Mouse (Mus musculus) intestine, embryonic 15.5 days (tissue): ENCODE measurements at regions not wholly inside any gene's neighbourhood (a gene's known extent, or its start where the extent isn't known, plus 50 kb on each side); places are given as distances from the start of the nearest gene placed in this dataset.

Source experiments
- ATAC-seq: fragments of 200-750 bp; cut with Nextera tagmentation; 2 replicates; pipeline ENCODE4 v1.8.0; 2017; ENCODE audit warnings: moderate TSS enrichment, moderate library complexity
- H3K27ac ChIP-seq: fragments of 300-500 bp; sonication (generic); 2 replicates; pipeline ENCODE4 v1.5.1; 2015; ENCODE audit warnings: mild to moderate bottlenecking, inconsistent platforms
- H3K27me3 ChIP-seq: fragments of 300-500 bp; sonication (generic); replicated peaks from 2 replicates; pipeline ENCODE4 v1.6.1; 2015; ENCODE audit warnings: inconsistent platforms
- H3K36me3 ChIP-seq: fragments of 300-500 bp; sonication (generic); 2 replicates; pipeline ENCODE4 v1.6.1; 2015; ENCODE audit warnings: inconsistent platforms
- H3K4me1 ChIP-seq: fragments of 300-500 bp; sonication (generic); replicated peaks from 2 replicates; pipeline ENCODE4 v1.6.1; 2015; ENCODE audit warnings: inconsistent platforms
- H3K4me2 ChIP-seq: fragments of 300-500 bp; sonication (generic); replicated peaks from 2 replicates; pipeline ENCODE4 v1.6.1; 2015; ENCODE audit warnings: mild to moderate bottlenecking, inconsistent platforms
- H3K4me3 ChIP-seq: fragments of 300-500 bp; sonication (generic); replicated peaks from 2 replicates; pipeline ENCODE4 v1.5.1; 2015; ENCODE audit warnings: inconsistent platforms
- H3K9ac ChIP-seq: fragments of 300-500 bp; sonication (generic); 2 replicates; pipeline ENCODE4 v1.6.1; 2015; ENCODE audit warnings: inconsistent platforms
- H3K9me3 ChIP-seq: fragments of 300-500 bp; sonication (generic); 2 replicates; pipeline ENCODE4 v1.6.1; 2016; ENCODE audit warnings: inconsistent platforms
- WGBS: fragments of 180-500 bp; shearing (Covaris S2); methylation state at CpG from one replicate; pipeline ENCODE4 v1.1.7; 2015; 5-methylcytosine and 5-hydroxymethylcytosine counted together

GRCm38 (mm10) chr8:126659691-126660657 lies 66.2 kb upstream of the Irf2bp2 start:
- WGBS = 25% methylated on average over 12 of the region's 12 CpGs
- H3K4me2 ChIP-seq = peak overlapping the region; percentile 33
- peak overlapping the region; percentile 90 for H3K27ac ChIP-seq
- H3K9ac ChIP-seq = peak overlapping the region; percentile 20; the same call in 1 of the 2 replicates
- no peaks in the 10 kb centered on the region for H3K36me3 ChIP-seq
- no peaks in the 10 kb centered on the region for H3K27me3 ChIP-seq
- no peaks in the 10 kb centered on the region for H3K9me3 ChIP-seq
- no peak overlapping the region for H3K4me3 ChIP-seq
- ATAC-seq = 0 out of 2 replicates have a peak, but pooled peaks have one; percentile 24
- peaks cover 52% of the 10 kb centered on the region for H3K4me1 ChIP-seq

- WGBS = 76% methylated on average over 6 of the region's 6 CpGs
These were observed 63.8 kb upstream of the Irf2bp2 start for GRCm38 (mm10) chr8:126657546-126657945.

GRCm38 (mm10) chr8:126656554-126657260 lies 62.9 kb upstream of the Irf2bp2 start:
- H3K27me3 ChIP-seq = no peaks in the 10 kb centered on the region
- H3K9me3 ChIP-seq = no peaks in the 10 kb centered on the region
- no peak overlapping the region for H3K4me2 ChIP-seq
- 59% methylated on average over 10 of the region's 10 CpGs for WGBS
- no peak overlapping the region for H3K27ac ChIP-seq
- H3K36me3 ChIP-seq = no peaks in the 10 kb centered on the region
- peaks cover 21% of the 10 kb centered on the region for H3K4me1 ChIP-seq
- no peak for ATAC-seq
- H3K9ac ChIP-seq = no peak overlapping the region
- H3K4me3 ChIP-seq = no peak overlapping the region

More at GRCm38 (mm10) chr8:126657546-126657945, 63.8 kb upstream of the Irf2bp2 start:
- Histone ChIP-seq H3K36me3 (no peaks in the 10 kb centered on the region), H3K9me3 (no peaks in the 10 kb centered on the region), H3K4me1 (peaks cover 29% of the 10 kb centered on the region), H3K9ac (no peak overlapping the region), H3K27me3 (no peaks in the 10 kb centered on the region), H3K27ac (no peak overlapping the region), H3K4me3 (no peak overlapping the region), H3K4me2 (no peak overlapping the region)
- ATAC-seq = no peak

- 47% methylated on average over 2 of the region's 2 CpGs for WGBS
- no peak overlapping the region for H3K27ac ChIP-seq
- no peak overlapping the region for H3K4me2 ChIP-seq
- no peaks in the 10 kb centered on the region for H3K27me3 ChIP-seq
- no peaks in the 10 kb centered on the region for H3K36me3 ChIP-seq
- H3K9me3 ChIP-seq = no peaks in the 10 kb centered on the region
- H3K4me3 ChIP-seq = no peak overlapping the region
- H3K9ac ChIP-seq = no peak overlapping the region
- ATAC-seq = no peak
- H3K4me1 ChIP-seq = peaks cover 12% of the 10 kb centered on the region
These were observed 61.8 kb upstream of the Irf2bp2 start for GRCm38 (mm10) chr8:126655565-126655964.

- Histone ChIP-seq H3K36me3 (no peaks in the 10 kb centered on the region), H3K4me3 (no peak overlapping the region), H3K27me3 (no peaks in the 10 kb centered on the region), H3K27ac (no peak overlapping the region), H3K4me1 (peaks cover under 1% of the 10 kb centered on the region), H3K9me3 (no peaks in the 10 kb centered on the region), H3K9ac (no peak overlapping the region), H3K4me2 (no peak overlapping the region)
- ATAC-seq = no peak
- WGBS = 88% methylated on average over 7 of the region's 7 CpGs
These were observed 60.6 kb upstream of the Irf2bp2 start for GRCm38 (mm10) chr8:126654353-126654752.

- WGBS = 77% methylated on average over 5 of the region's 5 CpGs
- ATAC-seq = no peak
- H3K4me1 ChIP-seq = no peaks in the 10 kb centered on the region
- H3K36me3 ChIP-seq = no peaks in the 10 kb centered on the region
- no peak overlapping the region for H3K9ac ChIP-seq
- no peak overlapping the region for H3K27ac ChIP-seq
- H3K4me3 ChIP-seq = no peak overlapping the region
- H3K9me3 ChIP-seq = no peaks in the 10 kb centered on the region
- H3K4me2 ChIP-seq = no peak overlapping the region
- H3K27me3 ChIP-seq = no peaks in the 10 kb centered on the region
These were observed 58.4 kb upstream of the Irf2bp2 start for GRCm38 (mm10) chr8:126652151-126652550.

- Histone ChIP-seq H3K9me3 (no peaks in the 10 kb centered on the region), H3K4me1 (no peaks in the 10 kb centered on the region), H3K4me2 (no peak overlapping the region), H3K27ac (no peak overlapping the region), H3K4me3 (no peak overlapping the region), H3K9ac (no peak overlapping the region), H3K36me3 (no peaks in the 10 kb centered on the region), H3K27me3 (no peaks in the 10 kb centered on the region)
- ATAC-seq = no peak
- 80% methylated on average over 8 of the region's 8 CpGs for WGBS
These were observed 57.2 kb upstream of the Irf2bp2 start for GRCm38 (mm10) chr8:126650945-126651344.

GRCm38 (mm10) chr8:126649305-126649704 lies 55.5 kb upstream of the Irf2bp2 start:
- H3K4me1 ChIP-seq = no peaks in the 10 kb centered on the region

GRCm38 (mm10) chr8:126647350-126647749 lies 53.6 kb upstream of the Irf2bp2 start:
- ATAC-seq = no peak
- Histone ChIP-seq H3K9me3 (no peaks in the 10 kb centered on the region), H3K4me2 (no peak overlapping the region), H3K4me3 (no peak overlapping the region), H3K27ac (peak overlapping the region; percentile 46), H3K9ac (no peak overlapping the region), H3K4me1 (no peaks in the 10 kb centered on the region), H3K36me3 (no peaks in the 10 kb centered on the region), H3K27me3 (no peaks in the 10 kb centered on the region)
- 51% methylated on average over 1 of the region's 1 CpGs for WGBS

More at GRCm38 (mm10) chr8:126649305-126649704, 55.5 kb upstream of the Irf2bp2 start:
- Histone ChIP-seq H3K36me3 (no peaks in the 10 kb centered on the region), H3K4me2 (no peak overlapping the region), H3K27me3 (no peaks in the 10 kb centered on the region), H3K9ac (no peak overlapping the region), H3K4me3 (no peak overlapping the region), H3K9me3 (no peaks in the 10 kb centered on the region), H3K27ac (no peak overlapping the region)
- WGBS = 91% methylated on average over 1 of the region's 1 CpGs
- ATAC-seq = no peak

GRCm38 (mm10) chr8:126646604-126647311 lies 53.0 kb upstream of the Irf2bp2 start:
- H3K27ac ChIP-seq = peak overlapping the region; percentile 45; the same call in 1 of the 2 replicates
- no peaks in the 10 kb centered on the region for H3K4me1 ChIP-seq
- 49% methylated on average over 8 of the region's 8 CpGs for WGBS
- ATAC-seq = 0 out of 2 replicates have a peak, but pooled peaks have one; percentile 27
- H3K9ac ChIP-seq = no peak overlapping the region
- H3K4me2 ChIP-seq = no peak overlapping the region
- H3K36me3 ChIP-seq = no peaks in the 10 kb centered on the region
- H3K4me3 ChIP-seq = no peak overlapping the region
- H3K9me3 ChIP-seq = no peaks in the 10 kb centered on the region
- no peaks in the 10 kb centered on the region for H3K27me3 ChIP-seq

- Histone ChIP-seq H3K27ac (no peak overlapping the region), H3K9me3 (no peaks in the 10 kb centered on the region), H3K4me2 (no peak overlapping the region), H3K9ac (no peak overlapping the region), H3K4me3 (no peak overlapping the region), H3K36me3 (no peaks in the 10 kb centered on the region), H3K4me1 (no peaks in the 10 kb centered on the region), H3K27me3 (no peaks in the 10 kb centered on the region)
- 61% methylated on average over 5 of the region's 5 CpGs for WGBS
- ATAC-seq = no peak
These were observed 50.4 kb upstream of the Irf2bp2 start for GRCm38 (mm10) chr8:126644179-126644578.
